Mouse (Mus musculus): ENCODE results near the gene Olfr463.
"Not testable (repeated sequence)": the region's sequence is repeated elsewhere in the genome, so short reads cannot be mapped to it uniquely, and the experiment has no call there.

DNA sequence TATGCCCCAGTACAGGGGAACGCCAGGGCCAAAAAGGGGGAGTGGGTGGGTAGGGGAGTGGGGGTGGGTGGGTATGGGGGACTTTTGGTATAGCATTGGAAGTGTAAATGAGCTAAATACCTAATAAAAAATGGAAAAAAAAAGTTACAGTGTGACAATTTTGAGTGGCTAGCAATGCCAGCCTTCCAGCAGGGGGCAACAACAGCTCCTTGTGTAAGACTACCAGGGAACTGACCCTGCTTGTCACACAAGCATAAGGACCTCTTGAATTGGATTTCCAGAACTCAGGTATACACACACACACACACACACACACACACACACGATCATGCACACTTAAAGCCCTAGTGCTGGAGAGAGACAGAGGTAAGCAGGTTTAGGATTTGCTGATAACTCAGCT is 30.3 kb downstream of the Olfr463 start:
- TF ChIP-seq TAL1, GATA1 (IDR thresholded peaks at IDR 0.05; ENCODE audit: low read length): not testable (repeated sequence)
